Mouse (Mus musculus) liver, adult 2 months (tissue): Measurements from ENCODE around the gene 1110008P14Rik.

ENCODE experiments used
- CTCF ChIP-seq: fragments of 200-500 bp; IDR thresholded peaks from 2 replicates; pipeline ENCODE4 v1.5.1; 2011; ENCODE audit warnings: low read depth, low read length, control low read depth
- POLR2A ChIP-seq: fragments of 200-500 bp; IDR thresholded peaks from 2 replicates; pipeline ENCODE4 v1.6.1; 2011; ENCODE audit warnings: low read length, control low read depth; ENCODE audit not compliant: insufficient read depth; ENCODE audit errors: extremely low read depth

- TF ChIP-seq CTCF, result no peak
- no peak for TF ChIP-seq POLR2A
Measured at GRCm38 (mm10) chr2:32332159-32332558, 49.6 kb downstream of the 1110008P14Rik start.
